Mouse (Mus musculus): ENCODE results near the gene Map7d1.
"Not testable (repeated sequence)": the region's sequence is repeated elsewhere in the genome, so short reads cannot be mapped to it uniquely, and the experiment has no call there.

The Map7d1 gene

DNA sequence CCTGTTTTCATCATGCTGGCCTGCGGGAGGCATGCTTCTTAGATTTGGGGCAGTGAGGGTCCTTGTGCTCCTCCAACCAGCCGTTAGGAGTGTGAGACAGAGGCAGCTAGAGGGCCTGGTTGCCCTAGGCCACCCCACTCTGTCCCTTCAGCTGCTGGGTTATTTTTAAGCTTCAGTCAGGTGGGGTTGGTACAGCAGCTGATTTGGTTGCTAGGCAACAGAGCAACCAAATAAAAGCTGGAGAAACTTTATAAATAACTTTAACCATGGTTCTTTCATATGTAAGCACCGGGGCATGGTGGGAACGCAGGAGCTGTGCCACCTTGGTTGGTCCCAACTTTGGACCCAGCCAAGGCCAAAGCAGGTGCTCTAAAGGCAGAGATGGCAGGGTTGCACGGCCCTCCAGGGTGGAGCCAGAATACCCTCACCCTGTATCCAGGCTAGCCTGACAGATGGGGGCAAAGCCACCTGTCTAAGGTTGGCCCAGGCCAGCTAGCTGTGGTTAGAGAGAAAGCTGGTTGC, 18.4 kb downstream of the Map7d1 start:
- no peak for DNase-seq

DNA sequence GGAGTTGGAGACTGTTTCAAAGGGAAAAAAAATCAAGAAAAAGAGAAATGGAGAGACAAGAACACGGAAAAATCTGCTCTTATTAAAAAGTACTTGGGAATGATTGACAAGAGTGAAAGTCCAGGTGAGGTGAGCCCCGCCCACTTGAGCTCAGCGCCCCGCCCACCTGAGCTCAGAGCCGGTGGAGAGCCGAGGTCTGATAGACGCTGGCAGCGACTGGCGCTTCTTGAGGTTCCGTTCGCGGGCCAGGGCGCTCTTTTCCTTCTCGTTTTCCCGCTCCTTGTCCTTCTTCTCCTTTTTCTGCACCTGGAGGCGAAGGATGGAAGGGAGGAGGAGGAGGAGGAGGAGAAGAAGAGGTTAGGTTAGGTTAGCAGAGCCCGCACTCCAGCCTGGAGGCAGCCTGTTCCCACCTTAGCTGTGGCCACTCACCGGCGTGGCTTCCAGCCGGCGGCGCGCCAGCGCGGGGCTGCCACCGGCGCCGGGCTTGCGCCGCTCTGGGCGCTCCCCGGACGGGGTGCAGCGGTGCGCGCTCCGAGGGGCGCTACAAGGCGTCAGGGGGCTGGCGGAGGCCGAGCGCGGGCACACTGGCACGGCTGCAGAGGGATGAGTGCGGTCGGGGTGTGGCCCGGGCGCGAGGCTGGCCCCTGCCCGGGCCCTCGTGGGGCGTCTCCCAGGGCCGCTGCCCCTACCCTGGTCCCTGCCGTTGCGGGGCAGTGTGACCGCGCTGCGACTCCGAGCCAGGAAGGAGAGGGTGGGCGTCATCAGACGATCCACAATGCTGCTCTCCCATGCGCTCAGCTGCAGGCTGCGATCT, 19.5 kb downstream of the Map7d1 start:
- no peak for DNase-seq

DNA sequence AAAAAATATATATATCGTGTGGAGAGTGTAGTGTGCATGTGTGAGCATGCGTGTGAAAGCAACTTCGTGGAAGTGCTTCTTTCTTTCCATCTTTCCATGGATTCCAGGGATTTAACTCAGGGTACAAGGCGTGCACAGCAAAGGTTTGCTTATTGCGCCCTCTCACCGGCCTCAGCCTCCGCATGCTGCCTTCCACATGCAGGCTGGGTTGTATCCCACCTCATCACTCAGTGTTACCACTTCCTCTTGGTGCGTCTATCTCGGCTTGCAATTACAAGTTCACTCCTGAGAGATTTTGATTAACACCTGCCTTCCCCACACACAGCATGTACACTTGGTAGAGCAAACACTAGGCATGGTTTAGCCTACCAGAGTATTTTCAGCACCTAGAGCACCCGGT, 21.0 kb downstream of the Map7d1 start:
- peak; percentile 51 for DNase-seq

DNA sequence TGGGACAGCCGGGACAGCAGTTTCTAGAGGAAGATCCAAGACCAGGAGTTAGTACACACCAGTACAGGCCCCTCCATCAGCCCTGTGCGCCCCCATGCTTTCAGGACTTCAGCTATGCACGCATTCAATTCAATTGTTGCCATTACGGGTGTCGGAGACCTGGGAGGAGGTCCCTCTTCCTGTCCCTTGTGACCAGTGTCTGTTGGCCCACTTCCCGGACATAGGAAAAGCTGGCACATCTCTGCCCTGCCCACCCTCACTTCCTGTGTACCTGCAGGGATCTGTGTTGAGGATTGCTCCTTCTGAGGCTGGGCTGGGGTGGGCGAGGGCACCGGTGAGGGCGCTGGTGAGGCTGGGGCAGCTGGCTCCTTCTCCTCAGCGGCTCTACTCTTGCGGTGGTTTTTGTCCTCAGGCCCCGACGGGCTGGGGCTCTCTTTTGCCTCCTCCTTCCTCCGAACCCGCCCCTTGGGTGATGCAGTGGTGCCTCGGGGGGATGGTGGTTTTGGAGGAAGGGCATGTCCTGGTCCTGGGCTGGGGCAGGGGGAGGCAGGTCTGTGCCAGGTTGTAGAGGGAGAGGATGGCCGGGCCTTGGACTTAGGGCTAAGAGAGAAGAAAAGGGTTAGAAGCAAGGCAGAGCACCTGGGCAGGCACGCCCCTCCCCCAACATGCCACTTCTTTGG, 21.5 kb downstream of the Map7d1 start:
- DNase-seq: peak; percentile 53

DNA sequence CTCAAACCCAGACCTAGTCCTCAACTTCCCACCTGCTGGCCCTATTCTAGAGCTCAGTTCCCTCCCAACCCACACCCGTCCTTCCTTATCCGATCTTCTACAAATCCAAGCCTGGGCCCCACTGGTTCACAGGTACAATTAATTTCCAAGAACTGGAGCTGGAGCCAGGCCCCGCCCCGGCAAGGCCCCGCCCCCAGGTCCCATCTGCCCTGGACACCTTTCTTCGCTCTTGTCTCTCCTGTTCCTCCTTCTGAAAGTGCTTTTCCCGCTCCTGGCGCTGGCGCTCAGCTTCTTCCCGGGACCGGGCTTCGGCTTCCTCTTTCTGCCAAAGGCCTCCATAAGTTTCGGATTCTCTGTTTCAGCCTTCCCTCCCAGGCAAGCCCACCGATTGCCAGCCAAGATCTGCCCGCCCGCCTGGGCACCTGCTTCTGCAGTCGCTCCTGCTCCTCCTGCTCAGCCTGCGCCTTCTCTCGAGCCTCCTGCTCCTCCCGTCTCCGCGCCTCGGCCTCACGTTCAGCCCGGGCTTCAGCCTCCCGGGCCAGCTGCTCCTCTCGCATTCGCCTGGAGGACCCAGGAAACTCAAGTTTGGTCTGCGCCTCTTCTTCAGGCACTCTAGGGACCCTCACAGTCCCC, 22.4 kb downstream of the Map7d1 start:
- DNase-seq: no peak

DNA sequence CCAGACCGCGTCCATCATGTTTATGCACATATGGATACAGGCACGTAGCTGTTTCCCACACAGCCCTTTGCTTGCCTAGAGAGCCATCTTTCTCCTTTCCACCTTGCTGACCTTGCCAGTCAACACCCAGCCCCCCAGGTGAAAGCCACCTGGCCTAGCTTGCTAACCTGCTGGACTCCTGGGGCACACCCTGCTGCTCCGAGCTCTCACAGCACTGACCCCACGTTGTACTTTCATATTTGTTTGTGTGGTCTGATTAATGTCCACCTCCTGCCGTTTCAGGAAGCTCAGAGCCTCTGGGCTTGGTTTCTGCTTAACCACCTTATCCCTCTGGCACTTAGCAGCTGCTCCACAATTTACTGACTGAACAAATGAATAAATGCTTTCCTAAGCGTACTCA, 26.2 kb downstream of the Map7d1 start:
- DNase-seq: no peak

DNA sequence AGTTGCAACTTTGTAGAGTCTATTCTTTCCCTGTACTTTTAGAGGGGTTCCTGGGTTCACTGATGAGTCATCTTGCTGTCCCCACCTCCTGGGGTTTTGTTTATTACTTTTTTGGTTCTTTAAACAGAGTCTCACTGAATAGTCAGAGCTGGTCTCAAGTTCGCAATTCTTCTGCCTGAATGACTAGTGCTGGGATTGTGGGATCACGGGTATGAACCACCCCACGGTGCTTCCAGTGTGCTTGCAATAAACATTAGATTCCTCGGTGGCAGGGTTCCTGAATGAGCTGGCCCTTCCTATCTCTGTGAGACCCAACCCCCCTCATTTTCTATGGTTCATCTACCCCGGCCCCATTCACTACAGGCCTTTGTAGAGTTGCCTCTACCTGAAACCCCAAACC, 28.0 kb downstream of the Map7d1 start:
- no peak for DNase-seq

DNA sequence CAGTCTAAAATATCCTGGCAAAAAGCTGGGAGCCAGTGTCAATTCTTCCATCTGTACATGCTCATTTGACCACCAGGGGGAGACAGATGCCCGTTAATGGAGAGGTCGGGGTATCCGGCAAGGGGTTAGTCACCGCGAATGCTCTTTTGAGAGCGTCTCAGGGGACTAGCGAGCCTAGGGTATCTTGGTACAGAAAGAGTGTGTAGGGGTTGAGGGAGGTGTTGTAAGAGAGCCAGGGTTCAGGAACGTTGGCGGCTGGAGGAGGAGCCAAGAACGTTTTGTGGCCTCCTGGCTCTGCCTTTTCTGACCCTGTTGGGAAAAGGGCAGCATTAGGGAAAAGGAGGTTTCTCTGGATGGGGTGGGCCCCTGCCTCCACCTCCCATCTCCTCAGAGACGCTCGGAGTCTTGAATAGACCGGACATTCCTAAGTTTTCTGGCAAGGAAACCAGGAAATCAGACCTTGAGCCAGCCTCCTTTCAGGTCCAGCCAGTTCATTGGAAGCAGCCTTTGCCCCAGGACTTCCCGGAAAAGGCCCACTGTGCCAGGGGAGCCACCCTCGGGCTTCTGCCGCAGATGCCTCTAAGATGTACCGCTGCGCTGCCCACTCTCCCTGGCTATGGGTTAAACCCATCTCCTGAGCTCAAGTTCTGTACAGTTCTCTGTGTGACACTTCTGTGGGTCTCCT, 28.9 kb downstream of the Map7d1 start:
- DNase-seq: peak; percentile 94

DNA sequence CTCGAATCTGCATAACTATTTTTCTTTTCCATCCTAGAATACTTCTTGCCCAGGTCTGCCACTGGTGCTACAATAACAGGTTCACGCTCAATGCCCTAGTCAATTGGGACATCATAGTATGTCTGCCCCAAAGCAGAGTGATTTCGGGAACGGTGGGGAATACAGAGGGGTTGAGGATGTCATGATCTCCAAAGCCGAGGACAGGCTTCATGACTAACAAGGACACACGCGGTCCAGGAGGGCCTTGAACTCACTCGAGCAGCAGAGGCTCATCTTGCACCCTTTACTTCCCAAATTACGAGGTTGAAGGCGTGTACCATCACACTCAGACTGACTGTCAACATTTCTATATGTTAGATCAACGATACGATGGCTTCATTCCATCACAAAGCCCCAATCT, 29.5 kb downstream of the Map7d1 start:
- no peak for DNase-seq

DNA sequence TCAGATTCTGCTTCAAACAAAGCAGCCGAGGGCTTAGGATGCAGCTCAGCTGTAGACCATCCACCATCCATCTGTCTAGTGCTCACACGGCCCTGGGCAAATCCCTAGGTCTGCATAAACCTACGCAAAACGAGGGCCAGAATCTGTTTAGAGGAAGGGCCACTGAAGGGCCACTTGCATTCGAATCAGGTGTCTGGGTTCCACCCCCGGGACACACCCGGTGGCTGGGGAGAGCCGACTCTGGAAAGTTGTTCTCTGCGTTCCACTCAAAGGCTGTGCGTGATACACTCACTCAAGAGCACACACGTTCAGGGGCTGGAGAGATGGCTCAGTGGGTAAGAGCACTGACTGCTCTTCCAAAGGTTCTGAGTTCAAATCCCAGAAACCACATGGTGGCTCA, 33.5 kb downstream of the Map7d1 start:
- DNase-seq: no peak

DNA sequence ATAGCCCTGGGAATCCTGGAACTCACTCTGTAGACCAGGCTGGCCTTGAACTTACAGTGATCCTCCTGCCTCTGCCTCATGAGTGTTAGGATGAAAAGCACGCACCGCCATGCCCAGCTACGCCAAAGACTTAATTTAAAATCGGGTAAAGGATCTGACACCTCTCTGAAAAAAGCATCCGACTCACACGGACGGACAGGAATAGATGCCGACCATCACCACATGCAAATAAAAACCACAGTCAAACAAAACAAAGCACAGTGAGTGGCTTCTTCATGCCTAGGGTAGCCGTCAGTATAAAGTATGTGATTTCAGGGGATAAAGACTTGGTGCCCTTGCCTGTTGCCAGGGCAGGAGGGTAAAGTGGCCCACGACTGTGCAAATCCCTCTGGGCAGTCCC, 36.1 kb downstream of the Map7d1 start:
- no peak for DNase-seq

DNA sequence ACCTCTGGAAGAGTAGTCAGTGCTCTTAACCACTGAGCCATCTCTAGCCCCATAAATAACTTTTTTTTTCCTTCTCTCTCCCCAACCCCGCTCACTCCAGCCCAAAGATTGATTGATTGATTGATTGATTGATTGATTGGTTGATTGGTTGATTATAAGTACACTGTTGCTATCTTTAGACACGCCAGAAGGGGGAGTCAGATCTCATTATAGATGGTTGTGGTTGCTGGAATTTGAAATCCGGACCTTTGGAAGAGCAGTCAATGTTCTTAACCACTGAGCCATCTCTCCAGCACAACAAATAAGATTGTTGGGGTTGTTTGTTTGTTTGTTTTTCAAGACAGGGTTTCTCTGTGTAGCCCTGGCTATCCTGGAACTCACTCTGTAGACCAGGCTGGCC, 36.6 kb downstream of the Map7d1 start:
- DNase-seq: not testable (repeated sequence)

DNA sequence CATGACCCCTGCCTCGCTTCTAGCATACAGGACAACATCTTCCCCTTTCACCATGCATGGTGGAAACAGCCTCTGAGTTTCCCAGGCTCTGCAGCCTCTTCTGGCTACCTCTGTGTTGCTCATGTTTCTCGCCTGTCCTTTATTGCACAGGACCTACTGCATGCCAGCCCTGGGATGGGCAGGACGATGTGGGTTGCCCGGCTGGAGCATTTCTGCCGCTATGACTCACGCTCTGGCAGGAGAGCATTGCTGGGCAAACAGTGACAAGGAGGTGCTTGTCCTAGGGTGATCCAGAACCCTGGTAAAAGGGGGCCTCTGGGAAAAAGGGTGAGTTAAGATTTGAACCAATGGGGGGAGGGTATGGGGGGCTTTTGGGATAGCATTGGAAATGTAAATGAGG, 38.4 kb downstream of the Map7d1 start:
- DNase-seq: no peak

DNA sequence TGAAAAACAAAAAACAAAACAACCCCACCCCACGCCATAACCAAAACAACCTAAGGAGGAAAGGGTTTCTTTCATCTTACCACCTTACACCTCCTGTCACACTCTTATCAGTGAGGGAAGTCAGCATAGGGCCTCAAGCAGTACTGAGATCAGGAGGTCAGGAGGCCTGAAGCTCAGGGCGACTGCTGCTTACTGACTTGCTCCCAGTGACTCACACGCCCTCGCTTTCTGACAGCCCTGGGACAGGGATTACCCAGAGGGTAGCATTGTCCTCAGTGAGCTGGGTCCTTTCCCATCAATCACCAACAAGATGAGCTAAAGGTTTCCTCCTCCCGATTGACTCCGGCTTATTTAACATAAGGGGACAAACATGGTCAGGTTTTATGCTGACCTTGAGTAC, 49.1 kb downstream of the Map7d1 start:
- DNase-seq: no peak

DNA sequence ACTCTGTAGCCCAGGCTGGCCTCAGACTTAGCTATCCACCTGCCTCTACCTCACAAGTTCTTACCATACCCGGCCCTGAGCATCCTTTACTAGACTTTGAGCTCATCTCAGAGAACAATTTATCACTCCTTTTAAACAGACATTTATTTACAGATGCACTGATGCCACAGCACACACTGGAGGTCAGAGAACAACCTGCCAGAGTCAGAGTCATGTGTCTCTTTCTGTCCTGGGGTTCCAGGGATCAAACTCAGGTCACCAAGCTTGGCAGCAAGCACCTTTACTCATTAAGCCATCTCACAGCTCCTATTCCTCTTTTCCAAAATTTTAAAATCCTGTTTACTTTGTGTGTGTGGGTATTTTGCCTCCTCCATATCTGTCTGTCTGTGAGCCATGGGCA, 50.8 kb downstream of the Map7d1 start:
- no peak for DNase-seq

DNA sequence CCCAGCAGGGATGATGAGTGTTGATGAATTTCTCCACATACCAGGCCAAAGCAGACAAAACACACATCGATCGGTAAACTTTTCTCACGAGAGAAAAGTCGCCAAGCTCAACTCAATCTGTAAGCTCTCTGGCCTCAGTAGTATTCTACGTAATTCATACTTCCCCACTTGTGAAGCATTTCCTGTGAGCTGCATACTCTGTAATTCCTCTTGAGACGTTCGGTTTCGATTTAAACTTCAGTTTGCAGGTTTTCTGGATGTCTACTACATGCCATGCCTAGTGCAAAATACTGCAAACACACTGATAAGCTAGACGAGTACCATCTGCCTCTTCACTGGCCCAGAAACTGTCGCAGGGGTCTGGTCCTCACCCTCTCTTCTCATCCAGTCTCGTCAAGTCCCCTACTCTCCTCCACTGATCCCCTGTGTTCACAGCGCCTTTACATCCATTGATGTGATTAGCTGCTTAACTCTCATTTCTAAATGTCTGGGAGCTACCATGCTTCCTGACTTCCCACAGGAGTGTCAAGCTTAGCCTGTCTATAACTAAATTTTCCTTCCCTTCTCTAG, 51.4 kb downstream of the Map7d1 start:
- no peak for DNase-seq

DNA sequence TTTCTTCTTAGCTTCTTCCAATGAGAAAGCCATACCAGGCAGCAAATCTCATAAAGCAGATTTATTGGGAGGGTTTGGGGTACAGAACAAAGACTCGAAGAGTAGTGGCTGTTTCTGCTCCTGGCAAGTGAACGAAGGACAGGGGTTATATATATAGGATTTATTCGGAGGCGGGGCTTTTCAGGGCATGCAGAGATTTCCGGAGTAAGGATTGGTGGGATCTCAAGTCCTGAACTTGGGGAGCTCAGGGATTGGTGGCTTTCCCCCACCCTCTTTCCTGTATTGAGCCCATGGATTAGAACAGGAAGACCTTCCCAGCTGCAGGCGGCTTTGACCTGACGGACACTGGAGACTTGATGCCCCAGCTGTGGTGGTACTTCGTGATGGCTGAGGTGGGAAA, 52.1 kb downstream of the Map7d1 start:
- DNase-seq: no peak

DNA sequence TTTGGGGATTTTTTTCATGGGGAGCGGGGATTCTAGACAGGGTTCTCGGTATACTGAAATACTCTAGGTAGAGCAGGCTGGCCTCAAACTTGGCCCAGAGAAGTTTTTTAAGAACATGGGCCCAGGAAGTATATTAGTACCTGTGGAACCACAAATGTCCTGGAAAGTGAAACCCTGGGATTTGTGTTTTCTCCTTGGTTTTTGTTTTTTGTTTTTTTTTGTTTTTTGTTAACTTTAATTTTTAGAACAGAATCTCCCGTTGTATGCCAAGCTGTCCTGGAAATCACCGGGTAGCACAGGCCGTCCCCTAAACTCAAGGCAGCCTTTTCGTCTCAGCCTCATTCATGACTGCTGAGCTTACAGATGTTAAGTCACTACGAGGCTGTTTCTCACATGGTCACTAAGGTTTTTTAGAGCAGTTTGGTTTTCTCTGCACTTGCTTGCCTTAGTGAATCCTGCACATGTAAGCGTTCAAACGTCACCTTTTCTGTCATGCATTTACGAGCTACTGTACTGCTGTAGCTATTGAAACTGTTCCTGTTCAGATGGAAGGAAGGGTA, 52.7 kb downstream of the Map7d1 start:
- no peak for DNase-seq

DNA sequence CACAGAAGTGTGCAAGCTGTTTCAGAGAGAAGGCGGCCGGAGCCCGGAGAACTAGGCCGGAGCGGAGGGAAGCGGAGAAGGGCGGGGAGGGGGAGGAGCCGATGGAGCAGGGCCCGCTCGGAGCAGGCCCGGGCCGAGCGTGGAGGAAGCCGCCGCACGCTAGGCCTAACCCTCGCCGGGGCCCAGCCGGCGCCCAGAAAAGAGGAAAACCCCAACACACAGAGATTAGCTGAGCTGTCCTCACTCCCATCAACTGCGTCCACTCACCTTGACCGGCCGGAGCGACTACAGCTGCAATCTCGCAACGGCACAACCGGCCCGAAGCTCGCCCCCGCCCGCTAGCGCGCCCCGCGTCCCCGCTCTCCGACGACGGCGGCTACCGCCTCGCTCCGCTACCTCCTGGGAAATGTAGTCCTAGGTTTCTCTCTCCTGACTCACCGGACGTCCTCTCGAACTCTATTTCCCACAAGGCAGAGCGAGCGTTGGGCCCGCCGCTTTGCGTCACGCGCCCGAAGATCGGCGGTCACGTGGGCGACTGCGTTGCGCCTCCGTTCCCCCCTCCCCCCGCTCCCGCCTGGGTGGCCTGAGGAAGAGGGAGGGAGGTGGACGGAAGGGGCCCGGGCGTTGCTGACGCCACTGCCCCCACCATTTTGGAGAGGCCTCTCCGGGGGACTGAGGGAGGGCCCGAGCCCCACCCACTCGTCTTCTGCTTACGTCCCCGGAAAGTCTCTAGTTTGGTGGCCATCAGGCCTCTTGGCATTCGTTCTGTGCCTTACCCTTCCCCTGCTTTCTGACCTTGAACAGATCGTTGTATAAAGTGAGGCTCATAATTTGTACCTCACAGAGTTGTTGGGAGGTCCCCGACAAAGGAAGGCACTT, 53.6 kb downstream of the Map7d1 start, which contains the start of gene Thrap3:
Thrap3 (minus strand) TSS at position 458 of the 879 bp plus-strand sequence.
- peak; percentile 97 for DNase-seq

DNA sequence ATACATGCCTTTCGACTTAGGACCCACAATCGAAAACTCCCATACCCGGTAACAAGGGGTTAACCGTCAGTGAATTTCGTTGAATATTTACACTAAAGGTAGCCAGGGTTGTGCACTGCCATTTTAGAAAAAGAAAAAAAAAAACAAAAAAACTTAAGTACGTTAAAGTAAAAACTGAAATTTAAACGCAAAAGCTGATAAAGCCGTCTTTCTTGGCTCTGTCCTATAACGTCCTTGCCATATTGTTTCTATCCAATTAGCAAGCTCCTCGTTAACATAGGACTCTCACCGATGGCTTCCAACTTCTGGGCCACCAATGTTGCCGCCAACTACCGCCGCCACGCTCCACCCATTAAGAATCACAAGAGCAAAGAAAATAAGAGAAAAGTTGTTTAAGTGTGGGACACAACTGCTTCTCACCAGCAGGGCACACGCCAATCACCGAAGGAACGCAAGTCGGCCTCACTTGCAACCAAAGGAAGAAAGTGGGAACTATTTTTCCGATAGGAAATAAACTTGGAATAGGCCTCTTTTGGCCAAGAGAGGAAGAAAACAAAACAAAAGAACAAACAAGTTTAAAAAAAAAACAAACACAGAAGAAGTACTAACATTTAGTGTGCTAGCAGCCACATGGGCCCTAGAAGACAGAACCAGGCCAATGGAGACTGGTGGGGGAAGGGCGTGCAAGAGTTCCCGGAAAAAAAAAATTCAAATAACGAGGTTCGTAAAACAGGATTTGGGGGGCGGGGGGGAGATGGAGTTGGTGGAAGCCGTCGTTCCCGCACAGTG, 54.4 kb downstream of the Map7d1 start:
- peak; percentile 68 for DNase-seq

DNA sequence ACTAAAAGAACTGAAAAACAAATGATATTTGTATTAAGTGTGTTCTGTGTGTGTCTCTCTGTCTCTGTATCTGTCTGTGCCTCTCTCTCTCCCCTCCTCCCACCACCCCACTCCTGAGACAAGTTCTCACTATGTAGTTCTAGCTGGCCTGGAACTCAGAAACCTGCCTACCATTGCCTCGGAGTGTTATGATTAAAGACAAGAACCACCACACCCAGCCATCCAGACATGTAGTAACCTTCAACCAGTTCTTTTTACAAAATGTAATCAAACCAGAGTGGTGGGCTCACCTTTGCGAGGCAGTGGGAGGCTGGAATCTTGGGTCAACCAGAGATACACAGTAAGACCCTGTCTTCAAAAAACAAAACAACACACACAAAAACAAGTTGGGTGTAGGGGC, 55.5 kb downstream of the Map7d1 start:
- DNase-seq: no peak

Data from thymus, postnatal 4 days (tissue).